Mouse (Mus musculus) hindbrain, embryonic 16.5 days (tissue): ENCODE results near the gene 9130008F23Rik. TPM values are rescaled to one million over a fixed set of nuclear protein-coding genes. Genes with fewer than 3 reads are reported as not detected.

Experiments
- ATAC-seq: fragments of 200-750 bp; cut with Nextera tagmentation; 2 replicates; pipeline ENCODE4 v1.8.0; 2017; ENCODE audit warnings: moderate TSS enrichment, moderate library complexity
- H3K27ac ChIP-seq: fragments of 300-500 bp; sonication (generic); 2 replicates; pipeline ENCODE4 v1.5.1; 2014; ENCODE audit warnings: low read depth, mild to moderate bottlenecking, control low read depth, low read length, moderate library complexity
- H3K27me3 ChIP-seq: fragments of 300-500 bp; sonication (generic); replicated peaks from 2 replicates; pipeline ENCODE4 v1.6.1; 2014; ENCODE audit warnings: low read length; ENCODE audit not compliant: control insufficient read depth, insufficient read depth
- H3K36me3 ChIP-seq: fragments of 300-500 bp; sonication (generic); 2 replicates; pipeline ENCODE4 v1.6.1; 2014; ENCODE audit warnings: mild to moderate bottlenecking, low read length, moderate library complexity, mixed read lengths; ENCODE audit not compliant: control insufficient read depth, insufficient read depth
- H3K4me1 ChIP-seq: fragments of 300-500 bp; sonication (generic); 2 replicates; pipeline ENCODE4 v1.6.1; 2014; ENCODE audit warnings: low read depth, low read length; ENCODE audit not compliant: control insufficient read depth, insufficient read depth
- H3K4me2 ChIP-seq: fragments of 300-500 bp; sonication (generic); 2 replicates; pipeline ENCODE4 v1.6.1; 2014; ENCODE audit warnings: mild to moderate bottlenecking, low read length, control low read depth, moderate library complexity
- H3K4me3 ChIP-seq: fragments of 300-500 bp; sonication (generic); 2 replicates; pipeline ENCODE4 v1.5.1; 2014; ENCODE audit warnings: mild to moderate bottlenecking, low read length, control low read depth, moderate library complexity
- H3K9ac ChIP-seq: fragments of 300-500 bp; sonication (generic); 2 replicates; pipeline ENCODE4 v1.6.1; 2014; ENCODE audit warnings: low read depth, mild to moderate bottlenecking, control low read depth, low read length, moderate library complexity
- H3K9me3 ChIP-seq: fragments of 300-500 bp; sonication (generic); 2 replicates; pipeline ENCODE4 v1.6.1; 2014; ENCODE audit warnings: mild to moderate bottlenecking, low read length, moderate library complexity; ENCODE audit not compliant: control insufficient read depth
- whole genome bisulfite sequencing: fragments of 180-500 bp; shearing (Covaris S2); extraction: QIAGEN DNeasy Blood & Tissue Kit; methylation state at CpG from one replicate; pipeline ENCODE4 v1.1.7; 2014; 5-methylcytosine and 5-hydroxymethylcytosine counted together
- polyA plus RNA-seq: library from polyadenylated mRNA; unstranded; fragments of >200 nt; fragmentation: Nextera tagmentation; extraction: Ambion mirVana; gene quantifications from 2 replicates; pipeline ENCODE4 v1.2.1, GENCODE M21; 2015

The 9130008F23Rik gene
- polyA plus RNA-seq, 1 experiment from 2014 or later, result 1.2 TPM

DNA sequence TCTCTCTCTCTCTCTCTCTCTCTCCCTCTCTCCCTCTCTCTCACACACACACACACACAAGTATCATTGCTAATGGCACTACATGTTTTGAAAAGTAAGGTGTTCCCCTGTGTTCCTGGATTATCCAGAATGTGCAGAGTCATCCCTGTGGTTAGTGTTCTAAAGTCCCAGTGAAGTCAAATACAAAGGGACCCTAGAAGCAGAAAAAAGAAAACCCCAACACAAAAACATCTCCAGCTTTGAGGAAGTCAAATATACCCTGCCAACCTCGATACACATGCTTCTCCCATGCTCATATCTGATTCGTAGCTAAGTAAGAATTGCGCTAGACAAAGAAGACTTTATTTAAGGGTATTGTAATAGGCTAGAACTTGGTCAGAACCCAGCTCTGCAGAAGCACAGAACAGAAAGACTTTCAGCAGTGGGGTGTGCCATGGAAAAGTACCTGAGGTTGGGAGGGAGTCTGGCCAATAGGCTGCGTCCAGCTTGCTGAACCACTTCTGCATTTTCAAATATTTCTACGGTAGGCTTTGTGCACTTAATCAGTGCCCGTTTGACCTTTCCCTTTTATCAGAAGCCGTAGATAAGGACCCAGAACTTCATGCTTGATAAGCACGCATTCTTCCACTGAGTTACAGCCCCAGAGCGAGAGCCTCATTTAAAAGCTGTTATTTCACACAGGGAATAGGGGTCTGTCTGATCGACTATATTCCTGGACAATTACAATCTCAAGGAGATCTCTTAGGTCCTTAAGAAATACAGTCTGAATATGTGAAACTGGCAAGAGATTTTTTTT lies 11.2 kb downstream of the 9130008F23Rik start:
- Histone ChIP-seq H3K4me1 (no peaks in the 10 kb centered on the region), H3K27me3 (no peaks in the 10 kb centered on the region), H3K9ac (no peak overlapping the region), H3K9me3 (no peaks in the 10 kb centered on the region), H3K27ac (no peak overlapping the region), H3K4me2 (no peak overlapping the region), H3K4me3 (no peak overlapping the region), H3K36me3 (no peaks in the 10 kb centered on the region)
- no peak for ATAC-seq
- 77% methylated on average over 10 of the region's 10 CpGs for WGBS

GRCm38 (mm10) chr17:40855065-40855464 lies 25.3 kb downstream of the 9130008F23Rik start:
- Histone ChIP-seq H3K9ac (no peak overlapping the region), H3K4me3 (no peak overlapping the region), H3K4me1 (no peaks in the 10 kb centered on the region), H3K27ac (no peak overlapping the region), H3K36me3 (no peaks in the 10 kb centered on the region), H3K9me3 (no peaks in the 10 kb centered on the region), H3K4me2 (no peak overlapping the region), H3K27me3 (no peaks in the 10 kb centered on the region)
- no peak for ATAC-seq

GRCm38 (mm10) chr17:40837308-40837707 lies 43.1 kb downstream of the 9130008F23Rik start:
- Histone ChIP-seq H3K9ac (no peak overlapping the region), H3K4me2 (no peak overlapping the region), H3K27me3 (no peaks in the 10 kb centered on the region), H3K27ac (no peak overlapping the region), H3K9me3 (no peaks in the 10 kb centered on the region), H3K36me3 (no peaks in the 10 kb centered on the region), H3K4me3 (no peak overlapping the region), H3K4me1 (no peaks in the 10 kb centered on the region)
- ATAC-seq, result peak; percentile 52; the same call in 1 of the 2 replicates

GRCm38 (mm10) chr17:40831870-40832269 lies 48.5 kb downstream of the 9130008F23Rik start:
- Histone ChIP-seq H3K4me3 (no peak overlapping the region), H3K9ac (no peak overlapping the region), H3K4me1 (no peaks in the 10 kb centered on the region), H3K9me3 (no peaks in the 10 kb centered on the region), H3K4me2 (no peak overlapping the region), H3K36me3 (no peaks in the 10 kb centered on the region), H3K27me3 (no peaks in the 10 kb centered on the region), H3K27ac (no peak overlapping the region)
- 55% methylated on average over 2 of the region's 2 CpGs for WGBS
- no peak for ATAC-seq

Other genes starting within 250 kb of the 9130008F23Rik start
- not detected in 2 replicates for gene Esp3, start 248.5 kb downstream of the 9130008F23Rik start, polyA plus RNA-seq
- gene Esp1, start 153.4 kb downstream of the 9130008F23Rik start, polyA plus RNA-seq, result not detected in 2 replicates
- gene Crisp2, start 73.6 kb downstream of the 9130008F23Rik start, polyA plus RNA-seq, result not detected in 2 replicates
- 0.09 and 0.14 TPM in 2 replicates for gene Rhag, start 69.4 kb downstream of the 9130008F23Rik start, polyA plus RNA-seq
- not detected in 2 replicates for gene Glyatl3, start 33.8 kb upstream of the 9130008F23Rik start, polyA plus RNA-seq
- gene Mut, start 54.1 kb upstream of the 9130008F23Rik start, polyA plus RNA-seq, result 24.3 and 26.2 TPM in 2 replicates
- gene Cenpq, start 54.5 kb upstream of the 9130008F23Rik start, polyA plus RNA-seq, result 10.9 and 12.1 TPM in 2 replicates